Mouse (Mus musculus): Measurements from ENCODE around the gene Sec24d.

GRCm38 (mm10) chr3:123317081-123317480 is 49.8 kb downstream of the Sec24d start:
- TF ChIP-seq CTCF (IDR thresholded peaks at IDR 0.05; ENCODE audit: control insufficient read depth, insufficient read depth, low read length), result no peak
- TF ChIP-seq POLR2A (IDR thresholded peaks at IDR 0.05; ENCODE audit: borderline replicate concordance, control insufficient read depth, low read depth, low read length), result no peak

All from bone marrow, adult 2 months (tissue).